Mouse (Mus musculus) forebrain, embryonic 16.5 days (tissue): ENCODE results near the gene Rassf10. TPM values are rescaled to one million over a fixed set of nuclear protein-coding genes. Genes with fewer than 3 reads are reported as not detected.

Experiments
- ATAC-seq: fragments of 200-750 bp; cut with Nextera tagmentation; 2 replicates; pipeline ENCODE4 v1.8.0; 2017; ENCODE audit warnings: mild to moderate bottlenecking, moderate library complexity
- H3K27ac ChIP-seq: fragments of 300-500 bp; sonication (generic); 2 replicates; pipeline ENCODE4 v1.5.1; 2014; ENCODE audit warnings: low read length, control low read depth
- H3K27me3 ChIP-seq: fragments of 300-500 bp; sonication (generic); replicated peaks from 2 replicates; pipeline ENCODE4 v1.6.1; 2014; ENCODE audit warnings: low read length; ENCODE audit not compliant: control insufficient read depth, insufficient read depth
- H3K36me3 ChIP-seq: fragments of 300-500 bp; sonication (generic); 2 replicates; pipeline ENCODE4 v1.6.1; 2014; ENCODE audit not compliant: control insufficient read depth, insufficient read depth
- H3K4me1 ChIP-seq: fragments of 300-500 bp; sonication (generic); replicated peaks from 2 replicates; pipeline ENCODE4 v1.6.1; 2014; ENCODE audit warnings: low read length; ENCODE audit not compliant: control insufficient read depth, insufficient read depth
- H3K4me2 ChIP-seq: fragments of 300-500 bp; sonication (generic); 2 replicates; pipeline ENCODE4 v1.6.1; 2014; ENCODE audit warnings: mild to moderate bottlenecking, low read length, control low read depth
- H3K4me3 ChIP-seq: fragments of 300-500 bp; sonication (generic); replicated peaks from 2 replicates; pipeline ENCODE4 v1.5.1; 2014; ENCODE audit warnings: mild to moderate bottlenecking, low read length, control low read depth
- H3K9ac ChIP-seq: fragments of 300-500 bp; sonication (generic); replicated peaks from 2 replicates; pipeline ENCODE4 v1.6.1; 2014; ENCODE audit warnings: low read depth, low read length, control low read depth
- H3K9me3 ChIP-seq: fragments of 300-500 bp; sonication (generic); 2 replicates; pipeline ENCODE4 v1.6.1; 2016; ENCODE audit warnings: low read length; ENCODE audit not compliant: control insufficient read depth
- WGBS: fragments of 180-500 bp; shearing (Covaris S2); extraction: QIAGEN DNeasy Blood & Tissue Kit; methylation state at CpG from one replicate; pipeline ENCODE4 v1.1.7; 2014; 5-methylcytosine and 5-hydroxymethylcytosine counted together
- polyA plus RNA-seq: library from polyadenylated mRNA; unstranded; fragments of >200 nt; fragmentation: Nextera tagmentation; extraction: Ambion mirVana; gene quantifications from 2 replicates; pipeline ENCODE4 v1.2.1, GENCODE M21; 2015

Rassf10 gene
- 2.1 and 2.2 TPM in 2 replicates for polyA plus RNA-seq

DNA sequence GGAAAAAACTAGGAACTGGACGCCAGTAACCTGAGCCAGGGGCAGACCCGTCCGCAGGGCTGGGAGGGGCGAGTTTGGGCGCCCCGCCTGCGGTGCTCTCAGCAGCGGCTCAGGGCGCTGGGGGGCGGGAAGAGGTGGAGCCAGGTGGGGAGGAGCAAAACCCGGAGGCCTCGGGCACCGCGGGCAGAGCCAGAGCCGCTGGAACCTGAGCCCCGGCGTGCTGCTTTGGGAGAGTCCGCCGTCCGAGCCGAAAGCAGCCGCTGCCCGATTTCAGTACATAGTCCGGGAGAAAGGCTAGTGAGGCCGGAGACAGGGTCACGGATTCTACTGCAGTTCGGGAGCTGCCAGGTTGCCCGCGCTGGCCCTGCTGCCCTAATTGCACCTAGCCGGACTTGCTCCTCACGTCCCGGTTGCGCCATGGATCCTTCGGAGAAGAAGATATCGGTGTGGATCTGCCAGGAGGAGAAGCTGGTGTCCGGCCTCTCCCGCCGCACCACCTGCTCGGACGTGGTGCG lies at the start of gene Rassf10:
TSS of gene Rassf10 (plus strand) at position 186 of the 515 bp plus-strand sequence.
- no peaks in the 10 kb centered on the region for H3K9me3 ChIP-seq
- no peaks in the 10 kb centered on the region for H3K36me3 ChIP-seq
- peak; percentile 74 for ATAC-seq
- peak within 1 kb of the TSS; percentile 49 for H3K4me3 ChIP-seq
- H3K4me1 ChIP-seq = peaks cover 20% of the 10 kb centered on the region
- H3K27me3 ChIP-seq = peaks cover 10% of the 10 kb centered on the region
- H3K9ac ChIP-seq = peak within 1 kb of the TSS; percentile 47
- H3K4me2 ChIP-seq = peak within 1 kb of the TSS; percentile 91
- H3K27ac ChIP-seq = no peak within 1 kb of the TSS
- under 1% methylated on average over 41 of the region's 41 CpGs for WGBS

GRCm38 (mm10) chr7:112906848-112907247 lies 46.9 kb upstream of the Rassf10 start:
- no peak overlapping the region for H3K4me2 ChIP-seq
- 80% methylated on average over 5 of the region's 5 CpGs for WGBS
- H3K36me3 ChIP-seq = no peaks in the 10 kb centered on the region
- H3K4me1 ChIP-seq = peaks cover 7% of the 10 kb centered on the region
- H3K9ac ChIP-seq = no peak overlapping the region
- no peak for ATAC-seq
- H3K27ac ChIP-seq = no peak overlapping the region
- H3K27me3 ChIP-seq = no peaks in the 10 kb centered on the region
- no peak overlapping the region for H3K4me3 ChIP-seq
- H3K9me3 ChIP-seq = no peaks in the 10 kb centered on the region

- H3K9ac ChIP-seq = no peak overlapping the region
- 82% methylated on average over 2 of the region's 2 CpGs for WGBS
- peaks cover 7% of the 10 kb centered on the region for H3K4me1 ChIP-seq
- no peaks in the 10 kb centered on the region for H3K9me3 ChIP-seq
- H3K4me3 ChIP-seq = no peak overlapping the region
- no peak for ATAC-seq
- no peaks in the 10 kb centered on the region for H3K36me3 ChIP-seq
- H3K4me2 ChIP-seq = no peak overlapping the region
- no peaks in the 10 kb centered on the region for H3K27me3 ChIP-seq
- H3K27ac ChIP-seq = no peak overlapping the region
These were observed 46.3 kb upstream of the Rassf10 start for GRCm38 (mm10) chr7:112907468-112907867.

DNA sequence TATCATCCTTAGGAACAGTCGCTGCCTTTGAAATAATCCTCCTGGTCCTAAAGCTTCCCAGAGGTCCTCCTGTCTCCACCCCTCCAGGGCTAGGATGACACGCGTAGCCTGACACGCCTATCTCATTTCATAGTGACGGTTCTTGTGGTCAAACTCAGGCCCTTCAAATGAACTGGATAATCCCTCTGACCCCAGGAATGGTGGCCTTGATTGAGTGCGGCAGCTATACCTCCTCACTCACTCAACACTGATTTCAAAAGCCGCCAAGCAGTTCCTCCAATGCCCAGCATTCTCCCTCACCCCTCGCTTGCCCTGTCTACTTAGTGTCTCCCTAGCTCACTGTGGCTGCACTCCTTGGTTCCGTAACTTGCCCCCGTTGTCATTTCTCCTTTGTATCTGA lies 44.6 kb upstream of the Rassf10 start:
- Histone ChIP-seq H3K4me3 (no peak overlapping the region), H3K27ac (no peak overlapping the region), H3K4me2 (no peak overlapping the region), H3K9ac (no peak overlapping the region), H3K36me3 (no peaks in the 10 kb centered on the region), H3K27me3 (no peaks in the 10 kb centered on the region), H3K4me1 (no peaks in the 10 kb centered on the region), H3K9me3 (no peaks in the 10 kb centered on the region)
- no peak for ATAC-seq
- WGBS = 89% methylated on average over 10 of the region's 10 CpGs

DNA sequence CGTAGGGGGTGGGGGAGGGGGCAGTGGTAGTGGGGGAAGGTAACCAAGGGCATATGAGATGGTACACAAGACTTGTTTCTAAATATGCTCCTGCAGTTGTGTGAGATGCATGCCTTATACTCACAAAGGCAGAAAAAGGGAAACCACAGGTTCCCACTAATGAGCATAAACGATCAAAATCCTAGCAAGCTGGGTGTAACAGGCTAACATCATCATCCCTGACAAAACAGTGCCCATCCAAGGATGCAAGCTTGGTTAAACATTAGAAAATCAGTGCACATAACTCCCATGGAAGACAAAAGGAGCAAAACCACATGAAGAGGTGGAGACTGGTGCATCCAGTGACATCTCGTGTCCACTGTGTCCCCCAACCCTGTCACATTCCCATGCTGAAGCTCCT lies 40.8 kb upstream of the Rassf10 start:
- no peak for ATAC-seq
- no peak overlapping the region for H3K4me3 ChIP-seq
- no peak overlapping the region for H3K4me2 ChIP-seq
- peaks cover 4% of the 10 kb centered on the region; the same call in 1 of the 2 replicates for H3K4me1 ChIP-seq
- no peaks in the 10 kb centered on the region for H3K36me3 ChIP-seq
- no peaks in the 10 kb centered on the region for H3K27me3 ChIP-seq
- H3K27ac ChIP-seq = no peak overlapping the region
- no peak overlapping the region for H3K9ac ChIP-seq
- no peaks in the 10 kb centered on the region for H3K9me3 ChIP-seq
- WGBS = 86% methylated on average over 3 of the region's 3 CpGs

- WGBS = 73% methylated on average over 4 of the region's 4 CpGs
These were observed 38.2 kb upstream of the Rassf10 start for GRCm38 (mm10) chr7:112915571-112915970.

DNA sequence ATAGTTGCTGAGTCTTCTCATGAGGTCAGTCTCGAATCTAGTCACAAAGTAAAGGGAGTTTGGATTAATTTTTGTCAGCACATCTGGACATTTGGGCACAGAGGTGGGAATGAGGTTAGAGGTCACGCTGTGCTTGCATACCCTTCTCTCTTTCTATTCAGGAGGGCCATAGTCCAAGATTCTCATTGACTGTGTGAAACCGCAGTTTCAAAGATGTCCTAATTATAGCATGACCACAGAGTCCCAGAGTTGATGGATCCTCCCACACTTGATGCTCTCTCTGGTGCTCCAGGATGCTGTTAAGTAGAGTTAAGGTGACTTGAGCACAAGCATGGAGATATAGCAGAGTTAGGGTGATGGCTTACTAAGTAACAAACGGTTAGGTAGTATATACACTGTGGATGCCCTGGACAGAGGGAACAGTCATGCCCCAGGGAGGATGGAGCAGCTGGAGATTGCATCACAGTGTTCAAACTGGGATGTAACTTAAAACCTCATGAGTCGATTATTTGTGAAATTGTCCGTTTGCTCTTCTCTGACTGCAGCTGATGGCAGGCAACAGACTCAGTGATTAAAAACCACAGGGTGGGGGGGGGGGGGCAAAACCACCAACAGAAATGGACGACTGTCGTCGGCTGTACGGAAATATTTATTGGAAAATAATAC lies 36.0 kb upstream of the Rassf10 start:
- no peak for ATAC-seq
- no peak overlapping the region for H3K4me2 ChIP-seq
- 57% methylated on average over 10 of the region's 10 CpGs for WGBS
- H3K9me3 ChIP-seq = no peaks in the 10 kb centered on the region
- H3K36me3 ChIP-seq = no peaks in the 10 kb centered on the region
- H3K4me3 ChIP-seq = no peak overlapping the region
- no peak overlapping the region for H3K9ac ChIP-seq
- H3K27me3 ChIP-seq = no peaks in the 10 kb centered on the region
- H3K4me1 ChIP-seq = peaks cover 13% of the 10 kb centered on the region
- no peak overlapping the region for H3K27ac ChIP-seq

More at GRCm38 (mm10) chr7:112915571-112915970, 38.2 kb upstream of the Rassf10 start:
- Histone ChIP-seq H3K27ac (no peak overlapping the region), H3K9me3 (no peaks in the 10 kb centered on the region), H3K4me1 (peaks cover 12% of the 10 kb centered on the region), H3K4me2 (no peak overlapping the region), H3K9ac (no peak overlapping the region), H3K27me3 (no peaks in the 10 kb centered on the region), H3K36me3 (no peaks in the 10 kb centered on the region), H3K4me3 (no peak overlapping the region)
- no peak for ATAC-seq

DNA sequence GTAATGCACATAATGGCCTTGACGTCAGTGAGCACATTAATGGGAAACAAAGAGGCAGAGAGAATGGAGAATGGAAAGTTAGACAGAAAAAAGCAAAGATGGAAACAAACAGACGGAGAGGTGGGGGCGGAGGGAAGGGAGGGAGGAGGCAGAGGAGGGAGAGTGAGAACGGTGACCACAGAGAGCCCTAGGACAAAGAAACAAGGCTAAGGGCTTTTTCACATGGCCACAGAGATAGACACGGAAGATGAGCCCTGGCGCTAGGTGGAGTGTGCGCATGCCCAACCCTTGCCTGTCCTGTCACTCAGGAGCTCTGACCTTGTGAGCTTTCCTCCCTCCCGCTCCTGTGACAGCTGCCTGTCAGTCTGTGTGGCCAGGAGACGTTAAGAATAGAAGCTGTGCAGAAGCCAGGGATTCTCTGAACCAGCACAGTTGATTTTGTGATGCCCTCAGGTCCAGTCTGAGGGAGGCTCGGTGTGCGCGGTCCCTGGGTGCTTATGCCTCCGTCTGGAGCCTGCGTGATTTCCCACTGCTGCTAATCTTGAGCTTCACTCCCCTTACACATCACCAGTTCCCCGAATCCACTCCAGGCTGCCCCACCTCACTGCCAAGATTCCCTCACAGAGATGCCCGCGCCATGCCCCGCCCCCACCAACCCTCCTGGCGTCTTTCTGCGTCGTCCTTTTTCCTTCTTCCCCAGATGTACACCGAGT lies 35.3 kb upstream of the Rassf10 start:
- H3K4me2 ChIP-seq = peak overlapping the region; percentile 32
- H3K9ac ChIP-seq = peak overlapping the region; percentile 41; the same call in 1 of the 2 replicates
- no peak overlapping the region for H3K27ac ChIP-seq
- peaks cover 16% of the 10 kb centered on the region for H3K4me1 ChIP-seq
- no peak overlapping the region for H3K4me3 ChIP-seq
- H3K36me3 ChIP-seq = no peaks in the 10 kb centered on the region
- H3K9me3 ChIP-seq = no peaks in the 10 kb centered on the region
- no peaks in the 10 kb centered on the region for H3K27me3 ChIP-seq
- ATAC-seq = 0 out of 2 replicates have a peak, but pooled peaks have one; percentile 24
- 48% methylated on average over 22 of the region's 22 CpGs for WGBS

GRCm38 (mm10) chr7:112919845-112920244 lies 33.9 kb upstream of the Rassf10 start:
- no peak overlapping the region for H3K4me2 ChIP-seq
- H3K27ac ChIP-seq = no peak overlapping the region
- no peak overlapping the region for H3K4me3 ChIP-seq
- no peaks in the 10 kb centered on the region for H3K9me3 ChIP-seq
- no peaks in the 10 kb centered on the region for H3K36me3 ChIP-seq
- H3K4me1 ChIP-seq = peaks cover 16% of the 10 kb centered on the region
- no peaks in the 10 kb centered on the region for H3K27me3 ChIP-seq
- ATAC-seq = no peak
- 2% methylated on average over 4 of the region's 4 CpGs for WGBS
- no peak overlapping the region for H3K9ac ChIP-seq
